Mouse (Mus musculus) embryonic fibroblast, embryonic 13.5 days (primary cell): ENCODE measurements around the gene 1700003E16Rik.

Source experiments
- CTCF ChIP-seq: IDR thresholded peaks from 2 replicates; pipeline ENCODE4 v1.5.1; 2011; ENCODE audit warnings: mild to moderate bottlenecking, control low read depth, low read length, moderate library complexity, borderline replicate concordance; ENCODE audit not compliant: insufficient read depth
- POLR2A ChIP-seq: IDR thresholded peaks from 2 replicates; pipeline ENCODE4 v1.6.1; 2011; ENCODE audit warnings: low read depth, mild to moderate bottlenecking, control low read depth, low read length, moderate library complexity

- TF ChIP-seq POLR2A, result no peak
- no peak for TF ChIP-seq CTCF
Measured at GRCm38 (mm10) chr6:83147280-83147679, 8.9 kb upstream of the 1700003E16Rik start.
